Mouse (Mus musculus) lung, adult 18-20 months (tissue): Measurements from ENCODE around the gene Pus1.
A peak's percentile ranks its signal among the peaks of the same experiment; 100 is the strongest.

Experiments used
- DNase-seq, 2 experiments: peaks; one replicate each; pipeline ENCODE4 v3.0.0; 2022; ENCODE audit warnings: mixed read lengths in 2 of 2

The Pus1 gene

DNA sequence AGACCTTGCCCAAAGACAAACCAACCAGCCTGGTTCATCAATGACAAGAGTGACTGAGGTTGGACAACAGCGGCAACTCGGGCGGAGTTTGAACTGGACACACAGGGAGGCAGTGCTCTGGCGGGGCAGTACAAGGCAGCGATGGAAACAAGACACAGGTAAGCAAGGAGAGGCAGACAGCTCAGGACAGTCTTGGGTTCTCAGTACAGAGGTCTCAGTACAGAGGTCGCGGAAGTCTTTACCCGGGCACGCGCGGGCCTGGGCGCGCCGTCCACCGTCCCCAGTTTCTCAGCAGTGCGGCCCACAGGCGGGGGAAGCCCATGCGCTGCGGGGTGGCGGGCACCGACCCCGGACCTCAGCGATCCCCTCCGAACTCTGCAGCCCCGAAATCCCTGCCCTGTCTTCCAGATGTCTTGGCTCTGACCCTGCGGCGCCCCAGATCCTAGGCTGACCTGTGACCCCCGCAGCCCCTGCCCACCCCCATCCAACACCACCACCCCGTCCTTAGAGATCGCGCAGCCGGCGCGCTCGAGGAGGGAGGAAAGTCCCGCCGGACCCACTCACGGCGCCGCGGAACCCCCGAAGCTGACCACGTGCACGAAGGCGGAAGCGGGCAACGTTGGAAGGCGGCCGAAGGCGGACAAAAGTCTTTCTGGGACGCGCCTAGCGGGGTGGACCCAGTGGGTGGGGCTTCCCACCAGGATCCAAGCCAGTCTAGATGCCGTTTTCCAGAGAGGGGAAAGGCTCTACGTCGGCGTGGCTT lies at the start of gene Pus1:
TSS of gene Pus1 (minus strand) at position 662 of the 763 bp plus-strand sequence.
- peak; percentile 93 to 95 for DNase-seq

DNA sequence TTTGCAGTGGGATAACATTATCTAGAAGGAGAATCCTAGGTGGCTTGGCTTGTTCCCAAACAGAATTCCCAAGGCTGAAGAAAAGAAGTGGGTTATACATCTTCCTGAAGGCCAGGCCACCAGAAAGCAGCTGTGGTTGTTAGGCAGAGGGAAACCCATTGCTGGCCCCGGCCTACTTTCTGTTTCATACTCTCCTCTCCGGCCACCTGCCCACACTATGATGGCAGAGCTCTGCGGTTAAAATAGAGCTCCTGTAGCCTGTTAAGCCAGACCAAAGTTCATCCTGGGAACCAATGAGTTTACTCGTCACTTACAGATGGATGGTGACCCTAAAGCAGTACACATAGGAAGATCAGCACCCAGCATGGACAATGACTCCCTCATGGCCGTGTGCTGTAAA lies 47.1 kb upstream of the Pus1 start:
- DNase-seq: no peak

DNA sequence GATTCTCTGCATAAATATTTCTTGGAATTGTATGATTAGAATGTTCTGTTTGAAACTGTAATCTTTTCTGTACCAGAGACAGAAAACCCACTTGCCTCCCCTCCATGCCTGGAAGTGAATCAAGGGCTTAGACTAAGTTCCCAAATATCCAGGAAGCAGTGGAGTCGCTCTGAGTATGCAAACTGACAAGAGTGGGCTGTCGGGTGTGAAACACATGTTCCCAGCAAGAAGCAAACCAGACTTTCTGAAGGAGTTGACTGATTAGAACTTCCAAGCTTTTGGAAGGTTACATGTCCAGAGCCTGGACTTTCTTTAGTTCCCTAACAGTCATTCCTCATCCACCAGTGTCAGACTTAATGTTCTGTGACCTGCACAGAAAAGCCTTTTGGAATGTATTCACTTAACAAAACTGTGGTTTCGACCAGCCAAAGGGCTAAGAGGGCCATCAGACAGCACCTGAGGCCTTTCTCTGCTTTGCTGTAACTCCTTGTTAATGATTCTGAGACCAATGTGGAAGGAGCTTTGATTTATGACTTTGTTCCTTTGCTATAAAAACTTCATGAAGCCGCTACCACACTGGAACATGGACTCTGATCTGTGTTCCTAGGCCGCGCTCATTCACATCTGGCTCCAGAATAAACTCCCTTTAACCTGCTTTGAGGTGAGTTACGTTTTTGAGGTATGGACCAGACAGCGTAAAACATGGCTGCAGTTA lies 46.5 kb upstream of the Pus1 start:
- no peak for DNase-seq

DNA sequence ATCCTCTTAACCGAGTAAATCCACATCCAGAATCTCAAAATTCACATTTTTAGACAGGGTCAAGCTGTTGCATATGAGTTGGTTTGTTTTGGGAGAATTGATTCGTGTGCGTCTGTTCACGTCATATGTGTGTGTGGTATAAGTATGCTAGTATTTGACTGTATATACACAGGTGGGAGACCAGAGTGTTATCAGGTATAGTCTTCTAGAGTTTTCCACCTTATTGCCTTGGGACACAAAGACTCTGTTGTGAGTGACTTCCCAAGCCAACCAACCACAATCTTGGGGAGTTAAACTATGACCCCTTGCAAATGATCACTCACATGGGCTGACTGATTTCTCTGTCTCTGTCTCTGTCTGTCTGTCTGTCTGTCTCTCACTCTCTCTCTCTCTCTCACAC lies 44.0 kb upstream of the Pus1 start:
- DNase-seq: no peak

DNA sequence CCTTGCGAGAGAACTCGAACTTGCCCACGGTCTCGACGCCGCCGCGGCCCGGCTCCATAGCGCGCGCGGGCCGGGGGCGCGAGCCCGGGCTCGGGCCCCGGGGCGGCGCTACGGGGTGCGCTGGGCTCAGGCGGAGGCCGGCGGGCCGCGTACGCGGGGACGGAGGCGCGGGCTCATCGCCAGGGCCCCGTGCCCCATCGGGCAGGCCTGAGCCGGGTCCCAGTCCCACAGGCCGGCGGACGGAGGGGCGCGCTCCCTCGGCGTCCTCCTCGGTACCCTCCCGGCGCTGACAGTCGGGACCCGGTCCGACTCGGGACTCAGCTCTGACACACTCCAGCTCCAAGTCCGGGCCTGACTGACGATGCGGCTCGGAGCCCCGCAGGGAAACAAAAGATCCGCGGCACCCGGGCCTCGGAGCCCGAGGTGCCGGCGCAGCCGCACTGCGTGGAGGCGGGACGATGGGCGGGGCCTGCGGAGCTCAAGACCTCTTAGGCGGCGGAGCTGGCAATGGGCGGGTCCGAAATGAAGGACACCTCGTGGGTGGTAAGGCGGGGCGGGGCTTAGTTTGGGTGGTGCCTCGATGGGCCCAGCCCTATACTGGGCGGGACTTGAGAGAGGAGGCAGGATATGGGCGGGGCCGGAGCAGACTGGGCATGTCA lies 29.3 kb upstream of the Pus1 start, which contains the start of gene Ulk1:
TSS of gene Ulk1 (minus strand) at position 431 of the 659 bp plus-strand sequence.
- peak; percentile 99 for DNase-seq

DNA sequence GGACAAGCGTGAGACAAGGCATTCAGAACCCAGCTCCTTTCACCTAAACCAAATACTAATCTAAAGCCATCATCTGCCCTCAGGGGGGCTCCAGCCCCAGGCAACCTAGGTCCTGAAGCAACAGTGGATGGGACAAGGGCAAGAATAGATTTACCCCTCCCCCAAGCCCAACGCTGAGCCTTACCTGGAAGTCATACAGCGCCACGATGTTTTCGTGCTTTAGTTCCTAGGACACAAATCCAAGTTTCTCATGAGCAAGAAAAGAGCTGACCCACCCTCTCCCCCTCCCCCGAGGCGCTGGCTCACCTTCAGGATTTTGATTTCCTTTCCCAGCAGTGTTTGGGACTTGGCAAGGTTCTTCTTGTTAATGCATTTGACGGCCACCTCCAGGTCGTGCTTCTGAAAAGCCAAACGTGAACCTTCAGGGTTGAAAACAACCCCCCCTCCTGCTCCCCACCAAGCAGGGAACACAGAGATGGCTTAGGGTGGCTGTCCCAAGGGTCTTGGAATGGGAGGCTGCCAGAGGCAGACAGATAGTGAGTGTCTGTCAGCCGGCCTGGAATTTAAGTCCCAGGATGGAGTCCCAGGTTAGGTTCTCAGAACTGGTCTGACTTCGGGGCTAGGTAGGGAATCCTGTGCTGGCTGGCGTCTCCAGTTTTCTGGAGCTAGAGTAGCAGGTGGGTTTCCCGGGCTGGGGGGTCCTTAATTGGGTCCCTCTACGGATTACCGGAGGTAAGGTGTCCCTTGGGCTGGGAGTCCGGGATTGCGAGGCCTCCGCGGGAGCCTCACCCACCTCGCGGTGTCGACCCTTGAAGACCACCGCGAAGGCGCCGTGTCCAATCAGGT lies 28.6 kb upstream of the Pus1 start:
- DNase-seq: peak; percentile 26 to 39

DNA sequence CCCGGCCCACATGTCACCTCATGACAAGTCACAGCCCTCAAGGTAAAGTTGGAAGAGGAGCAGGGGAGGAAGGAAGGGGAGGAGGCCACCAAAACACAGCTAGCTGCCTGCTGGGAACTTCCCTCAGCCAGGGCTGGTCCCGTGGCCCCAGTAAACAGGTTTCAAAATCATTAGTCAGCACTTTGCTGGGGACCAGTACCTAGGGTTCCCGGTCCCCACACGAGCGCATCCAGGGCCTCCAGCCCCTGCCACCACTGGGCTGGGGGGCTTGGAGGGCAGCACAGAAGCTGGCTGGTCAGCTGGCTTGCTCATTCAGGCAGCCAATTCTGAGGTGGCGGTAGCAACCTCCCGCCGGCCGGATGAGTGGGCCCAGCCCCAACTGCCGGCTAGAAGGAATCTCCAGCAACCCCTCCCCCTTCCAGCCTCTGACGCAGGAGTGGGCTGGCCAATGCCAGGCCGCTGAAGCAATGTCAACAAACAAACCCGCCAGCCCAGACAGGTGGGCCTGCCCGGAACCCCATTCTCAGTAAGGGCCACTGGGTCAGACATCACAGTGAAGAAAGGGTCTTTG lies 27.7 kb upstream of the Pus1 start:
- DNase-seq: peak; percentile 94 to 96

DNA sequence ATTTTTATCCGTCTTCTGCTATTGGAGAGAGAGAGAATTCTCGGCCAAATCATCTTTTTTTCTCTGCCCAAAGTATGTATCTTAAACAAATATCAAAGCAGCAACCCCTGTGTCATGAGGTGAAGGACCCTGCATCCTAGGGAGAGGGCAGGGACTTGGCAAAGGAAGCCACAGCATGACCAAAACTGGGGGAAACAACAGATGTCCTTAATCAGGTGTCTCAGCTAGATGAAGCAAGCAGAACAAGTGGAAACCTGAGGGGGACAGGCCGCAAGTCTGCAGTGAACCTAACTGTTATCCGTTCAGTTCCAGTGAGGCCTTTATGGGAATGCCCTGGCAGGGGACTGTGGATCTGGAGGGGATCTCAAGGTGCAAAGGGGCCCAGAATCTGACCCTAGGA lies 27.0 kb upstream of the Pus1 start:
- no peak for DNase-seq

DNA sequence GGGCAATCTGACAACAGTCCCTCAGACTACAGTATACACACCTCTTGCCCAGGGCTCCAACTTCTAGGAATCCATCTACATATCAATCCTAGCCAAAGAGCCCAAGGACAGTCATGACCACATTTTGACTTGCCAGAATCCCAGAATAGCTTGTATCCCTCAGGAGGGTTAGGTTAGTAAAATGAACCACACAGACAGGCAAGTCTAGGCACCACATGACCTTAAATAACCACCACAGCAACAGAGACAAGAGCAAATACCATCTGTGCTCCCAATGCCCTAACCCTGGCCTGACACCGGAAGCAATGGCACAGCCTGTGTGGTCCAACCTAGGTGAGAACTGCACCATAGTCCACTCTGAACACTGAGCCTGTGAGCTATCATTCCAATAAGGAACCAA lies 26.2 kb upstream of the Pus1 start:
- no peak for DNase-seq

DNA sequence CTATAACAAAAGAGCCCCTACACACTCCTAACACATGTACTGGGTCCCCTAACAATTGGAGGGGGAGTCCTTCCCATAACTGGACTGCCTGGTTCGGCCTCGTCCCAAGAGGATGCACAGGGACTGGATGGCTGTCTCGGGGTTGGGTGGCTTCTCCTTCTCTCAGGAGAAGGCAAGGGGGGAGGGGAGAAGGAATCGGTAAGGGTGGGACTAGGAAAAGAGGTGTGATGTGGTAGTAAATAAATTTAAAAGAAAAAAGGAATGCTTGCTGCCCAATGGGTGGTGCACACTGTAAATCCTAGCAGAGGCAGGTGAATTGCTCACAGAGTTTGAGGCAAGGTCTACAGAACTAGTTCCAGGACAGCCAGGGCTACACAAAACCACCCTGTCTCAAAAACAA lies 25.7 kb upstream of the Pus1 start:
- DNase-seq: no peak

DNA sequence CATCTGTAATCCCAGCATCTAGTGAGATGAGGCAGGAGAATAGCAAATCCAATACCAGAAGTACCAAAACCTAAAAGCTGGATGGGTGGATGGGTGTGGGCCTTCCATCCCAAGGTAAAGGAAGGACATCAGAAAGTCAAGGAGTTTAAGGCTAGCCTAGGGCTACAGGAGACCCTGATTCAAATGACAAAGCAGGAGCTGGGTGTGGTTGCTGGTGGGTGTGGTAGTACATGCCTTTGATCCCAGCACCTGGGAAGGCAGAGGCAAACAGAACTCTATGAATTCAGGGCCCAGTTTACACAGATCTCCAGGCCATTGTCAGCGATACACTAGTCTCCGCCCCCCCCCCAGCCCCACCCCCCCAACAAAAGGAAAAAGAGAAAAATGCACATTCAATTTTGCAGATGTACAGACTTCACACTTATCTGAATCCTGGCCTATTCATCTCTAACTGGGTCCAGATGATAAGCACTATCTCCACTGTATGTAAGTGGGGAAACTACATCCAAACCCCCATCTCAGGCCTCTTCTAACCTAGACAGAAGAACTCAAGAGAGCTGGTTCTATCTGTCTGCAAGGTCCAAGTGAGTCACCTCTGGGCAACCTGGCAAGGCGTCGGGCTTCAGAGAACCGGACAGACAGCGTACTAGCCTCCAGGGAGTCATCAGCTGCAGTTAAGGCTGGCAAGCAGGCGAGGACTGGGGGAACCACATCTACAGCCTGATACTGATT lies 23.7 kb upstream of the Pus1 start:
- no peak for DNase-seq

DNA sequence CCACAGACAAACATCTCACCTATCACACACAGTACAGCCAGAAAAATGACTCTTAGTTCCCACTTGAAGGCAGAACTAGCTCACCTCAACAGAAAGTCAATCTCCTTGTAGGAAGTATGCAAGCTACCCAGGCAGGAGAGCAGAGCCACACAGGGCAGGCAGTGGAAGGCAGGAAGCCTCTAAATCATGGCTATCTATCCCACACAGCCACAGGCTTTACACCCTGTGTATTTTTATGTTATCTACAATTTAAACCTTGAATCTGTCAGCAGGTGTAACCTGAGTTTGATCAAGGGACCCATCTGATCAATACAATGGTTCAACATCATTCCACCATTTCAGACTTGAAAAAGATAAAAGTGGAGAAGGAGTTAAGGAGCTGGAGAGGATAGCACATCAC lies 22.4 kb upstream of the Pus1 start:
- no peak for DNase-seq

DNA sequence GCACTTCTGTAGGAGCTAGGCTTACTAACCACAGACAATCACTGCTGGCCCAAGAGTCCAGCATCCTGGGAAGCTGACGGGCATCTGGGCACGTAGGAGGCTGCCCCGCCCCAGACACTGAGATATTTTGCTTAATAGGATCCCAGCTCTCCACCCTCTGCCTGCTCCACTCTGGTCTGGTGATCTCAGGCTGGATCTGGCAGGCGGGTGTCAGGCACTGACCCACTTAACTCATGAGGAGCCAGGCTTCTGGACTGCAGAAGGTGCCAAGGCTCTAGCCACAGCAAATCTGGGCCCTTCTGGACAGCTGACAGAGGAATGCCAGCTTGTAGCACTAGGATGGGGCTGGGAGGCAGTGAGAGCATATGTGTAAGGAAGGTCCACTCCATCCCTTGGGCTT lies 21.7 kb upstream of the Pus1 start:
- DNase-seq: peak in 1 of 2 experiments; percentile 19

DNA sequence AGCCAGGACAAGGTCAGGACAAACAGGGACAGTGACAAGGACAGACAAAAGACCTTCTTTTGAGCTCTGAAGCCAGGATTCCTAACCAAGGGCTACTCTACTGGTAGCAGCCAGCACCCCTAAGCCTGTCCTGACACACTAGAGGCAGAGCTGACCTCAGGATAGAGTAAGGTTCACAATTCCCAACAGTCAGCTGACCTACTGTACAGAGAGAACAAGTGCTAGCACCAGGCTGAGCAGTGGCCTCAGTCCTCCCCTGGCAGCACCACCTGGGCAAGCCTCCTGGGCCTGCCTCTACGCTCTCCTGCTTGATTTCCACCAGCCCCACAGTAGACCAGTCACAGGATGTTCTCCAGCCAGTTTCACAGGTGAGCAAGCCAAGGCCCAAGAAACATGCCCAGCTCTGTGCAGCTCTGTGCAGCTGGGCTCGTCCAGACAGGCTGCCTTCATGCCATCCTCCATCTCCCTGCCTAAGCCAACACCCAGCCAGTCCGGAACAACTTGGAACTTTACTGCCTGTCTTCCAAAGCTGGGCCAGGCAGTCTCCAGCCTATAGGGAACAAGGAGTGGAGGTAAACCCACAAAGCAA lies 20.7 kb upstream of the Pus1 start:
- DNase-seq: no peak

DNA sequence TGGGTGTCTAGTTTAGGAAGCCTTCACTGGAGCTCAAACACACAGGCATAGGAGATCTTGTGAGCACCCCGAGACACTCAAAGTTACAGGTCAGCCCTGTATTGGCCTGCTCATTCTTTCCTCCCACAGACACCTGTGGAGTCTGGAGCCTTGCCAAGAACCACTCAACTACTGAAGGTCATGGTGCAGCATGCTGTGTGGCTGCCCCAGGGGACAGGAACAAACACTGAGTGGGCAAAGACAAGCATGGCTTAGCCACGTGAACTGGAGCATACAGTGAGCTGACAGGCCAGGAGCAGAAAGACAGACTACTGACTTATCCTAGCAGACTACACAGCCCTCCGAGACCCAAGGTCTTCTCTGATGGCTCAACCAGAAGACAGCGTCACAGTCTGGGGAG lies 17.2 kb upstream of the Pus1 start:
- DNase-seq: peak; percentile 77 to 89

DNA sequence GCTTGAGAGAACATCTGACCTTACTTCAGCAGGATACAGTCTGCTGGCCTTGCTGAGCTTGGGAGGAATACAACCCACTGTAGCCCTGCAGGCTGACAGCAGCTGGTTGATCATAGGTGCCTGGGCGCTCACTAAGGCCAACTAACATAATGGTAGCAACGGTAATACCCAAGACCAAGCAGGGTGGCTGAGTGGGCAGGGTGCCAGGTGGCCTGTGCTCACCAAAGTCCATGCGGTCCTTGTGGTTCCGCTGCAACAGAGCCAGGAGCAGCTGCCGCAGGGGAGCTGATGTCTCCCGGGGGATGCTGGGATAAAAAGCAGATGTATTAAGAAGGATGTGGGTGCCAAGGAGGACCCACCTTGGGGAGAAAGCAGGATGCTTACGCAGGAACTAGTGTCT lies 13.9 kb upstream of the Pus1 start:
- no peak for DNase-seq

DNA sequence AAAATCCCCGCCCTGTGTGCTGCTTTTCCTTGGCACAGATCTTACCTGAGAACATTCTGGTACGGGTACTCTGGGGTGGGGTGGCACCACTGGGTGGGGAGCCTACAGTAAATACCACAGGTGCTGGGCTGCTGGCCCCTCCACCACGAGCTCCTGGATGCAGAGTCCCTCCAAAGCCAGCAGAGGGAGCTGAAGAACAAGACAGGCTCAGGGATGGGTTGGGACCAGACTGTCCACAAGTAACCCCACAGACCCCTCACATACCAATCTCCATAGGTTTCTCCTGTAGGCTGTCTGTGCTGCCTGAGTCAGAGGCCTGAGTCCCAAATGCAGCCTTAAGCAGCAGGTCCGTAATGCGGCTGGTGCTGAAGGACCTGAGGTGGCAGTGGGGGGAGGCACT lies 8.2 kb upstream of the Pus1 start:
- DNase-seq: peak; percentile 38 to 59

DNA sequence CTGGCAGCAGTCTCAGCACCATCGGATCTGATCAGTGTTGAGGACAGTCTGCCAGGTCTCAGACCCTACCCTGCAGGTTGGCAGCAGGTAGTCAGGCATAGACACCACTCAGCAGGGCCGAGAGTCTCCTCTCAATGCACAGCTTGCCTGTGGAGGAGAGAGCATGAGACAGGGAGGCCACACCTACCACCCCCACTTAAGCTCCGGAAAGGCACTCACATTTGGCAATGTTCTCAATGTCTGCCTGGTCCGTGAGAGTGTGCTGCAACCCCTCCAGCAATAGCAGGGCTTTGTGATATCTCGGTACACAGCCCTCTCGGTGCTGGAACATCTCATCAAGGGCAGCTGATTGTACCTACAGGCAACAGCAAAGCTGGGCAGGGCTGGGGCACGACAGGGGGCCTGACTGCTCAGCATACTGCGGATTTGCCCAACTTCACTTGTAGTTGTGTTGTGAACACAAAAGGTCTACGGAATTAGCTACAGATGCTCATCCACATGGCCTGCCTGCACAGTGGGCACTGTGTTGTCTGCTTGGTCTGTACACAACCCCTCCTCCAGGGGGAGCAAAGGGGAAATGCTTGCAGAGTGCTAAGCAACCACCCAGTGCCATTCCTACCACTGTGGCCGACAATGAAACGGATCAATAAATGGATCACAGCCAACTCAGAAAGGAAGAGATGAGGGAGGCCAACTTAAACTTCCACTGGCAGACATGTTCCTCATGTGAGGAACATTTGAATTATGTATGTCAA lies 5.8 kb upstream of the Pus1 start:
- peak in 1 of 2 experiments; percentile 20 for DNase-seq

DNA sequence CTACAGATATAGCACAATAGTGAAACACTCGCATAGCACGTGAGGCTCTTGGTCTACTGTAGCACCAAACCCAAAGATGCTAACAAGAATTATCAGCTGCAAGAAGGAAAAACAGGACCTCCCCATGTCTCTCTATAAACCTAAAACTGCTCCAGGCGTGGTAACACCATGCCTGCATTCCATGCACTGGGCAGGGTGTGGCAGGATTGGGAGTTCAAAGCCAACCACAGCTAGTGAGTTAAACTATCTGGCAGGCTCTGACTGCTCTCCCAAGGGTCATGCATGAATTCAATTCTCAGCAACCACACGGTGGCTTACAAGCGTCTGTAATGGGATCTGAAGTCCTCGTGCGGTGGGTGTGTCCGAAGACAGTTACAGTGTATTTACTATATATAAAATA lies 2.7 kb upstream of the Pus1 start:
- DNase-seq: no peak

DNA sequence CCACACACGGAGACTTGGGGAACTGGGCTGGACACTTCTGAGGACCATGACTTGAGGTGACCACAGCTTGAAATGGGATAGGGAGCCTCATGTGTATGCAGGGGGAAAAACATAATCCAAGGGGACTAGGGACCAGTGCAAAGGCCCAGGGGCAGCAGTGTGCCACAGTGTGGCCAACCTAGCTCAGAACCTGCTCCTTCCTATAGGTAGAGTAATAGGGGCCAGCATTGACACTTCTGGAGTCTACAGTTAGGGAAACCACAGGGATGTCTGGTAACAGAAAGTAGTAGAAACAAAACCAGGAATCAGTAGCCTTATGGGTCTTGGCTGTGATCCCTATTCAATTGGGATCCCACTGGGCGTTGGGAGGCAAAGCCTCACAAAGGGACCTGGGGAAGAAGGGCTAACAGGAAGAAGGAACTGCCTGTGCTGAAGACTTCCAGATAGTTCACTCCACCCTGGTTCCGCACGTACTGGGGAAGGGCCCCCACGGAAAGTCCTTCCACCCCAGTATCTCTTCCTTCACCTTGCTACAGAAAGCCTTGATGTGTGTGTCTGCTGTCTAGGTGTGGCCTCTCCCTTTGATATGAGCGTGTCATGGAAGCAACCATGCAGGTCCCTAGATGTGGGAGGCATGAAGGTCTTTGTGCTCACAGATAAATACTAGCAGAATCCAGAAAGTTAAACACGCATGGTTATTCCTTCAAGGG lies 1.2 kb upstream of the Pus1 start:
- DNase-seq: no peak
